Mouse (Mus musculus) hindbrain, embryonic 10.5 days (tissue): ENCODE measurements around the gene Nr5a1. TPM values are rescaled to one million over a fixed set of nuclear protein-coding genes. Genes with fewer than 3 reads are reported as not detected.
A peak's percentile ranks its signal among the peaks of the same experiment; 100 is the strongest.

Experiments
- DNase-seq: peaks from one replicate; pipeline ENCODE4 v3.0.0-alpha.2; 2017; ENCODE audit warnings: low spot score
- H3K27ac ChIP-seq: fragments of 300-500 bp; sonication (generic); 2 replicates; pipeline ENCODE4 v1.5.1; 2016; ENCODE audit warnings: mild to moderate bottlenecking, moderate library complexity
- H3K27me3 ChIP-seq: fragments of 300-500 bp; sonication (generic); 2 replicates; pipeline ENCODE4 v1.6.1; 2016; ENCODE audit warnings: mild to moderate bottlenecking; ENCODE audit not compliant: poor library complexity, insufficient read depth, severe bottlenecking
- H3K36me3 ChIP-seq: fragments of 300-500 bp; sonication (generic); 2 replicates; pipeline ENCODE4 v1.6.1; 2016; ENCODE audit warnings: mild to moderate bottlenecking, moderate library complexity
- H3K4me1 ChIP-seq: fragments of 300-500 bp; sonication (generic); replicated peaks from 2 replicates; pipeline ENCODE4 v1.6.1; 2016; ENCODE audit warnings: mild to moderate bottlenecking
- H3K4me3 ChIP-seq: fragments of 300-500 bp; sonication (generic); 2 replicates; pipeline ENCODE4 v1.5.1; 2016; ENCODE audit warnings: mild to moderate bottlenecking, moderate library complexity
- H3K9me3 ChIP-seq: fragments of 300-500 bp; sonication (generic); 2 replicates; pipeline ENCODE4 v1.6.1; 2016; ENCODE audit warnings: mild to moderate bottlenecking, moderate library complexity
- WGBS: fragments of 180-500 bp; shearing (Covaris S2); methylation state at CpG from one replicate; pipeline ENCODE4 v1.1.7; 2016; 5-methylcytosine and 5-hydroxymethylcytosine counted together
- polyA plus RNA-seq: library from polyadenylated mRNA; unstranded; fragments of >200 nt; fragmentation: Nextera tagmentation; extraction: Ambion mirVana; gene quantifications from 2 replicates; pipeline ENCODE4 v1.2.1, GENCODE M21; 2016

Gene Nr5a1
- polyA plus RNA-seq, result 0.07 and 0.15 TPM in 2 replicates

GRCm38 (mm10) chr2:38714324-38714723 is at the start of gene Nr5a1:
Gene Nr5a1, minus strand, starts transcription at chr2:38714542.
- no peak within 1 kb of the TSS for H3K27ac ChIP-seq
- H3K9me3 ChIP-seq, result no peaks in the 10 kb centered on the region
- peaks cover 51% of the 10 kb centered on the region for H3K4me1 ChIP-seq
- H3K4me3 ChIP-seq, result no peak within 1 kb of the TSS
- 91% methylated on average over 13 of the region's 13 CpGs for WGBS
- H3K36me3 ChIP-seq, result no peaks in the 10 kb centered on the region
- peaks cover 68% of the 10 kb centered on the region for H3K27me3 ChIP-seq
- DNase-seq, result no peak

DNA sequence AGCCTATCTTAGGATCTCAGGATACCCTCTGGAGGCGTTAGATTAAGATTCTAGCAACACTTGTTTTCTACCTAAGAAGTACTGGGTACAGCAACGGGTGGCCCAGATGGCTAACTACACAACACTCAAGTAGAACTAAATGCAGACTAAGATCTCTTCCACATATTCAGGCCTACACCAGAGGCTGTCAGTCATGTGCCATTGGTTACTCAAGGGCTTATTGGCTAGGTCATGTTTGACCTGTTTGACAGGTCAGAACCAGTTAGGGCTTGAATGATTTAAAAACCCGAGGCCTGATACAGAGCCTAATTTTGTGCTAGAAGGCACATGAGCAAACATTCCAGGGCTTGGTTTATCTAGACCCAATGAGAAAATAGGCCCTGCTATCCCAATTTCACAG is 25.5 kb upstream of the Nr5a1 start:
- Histone ChIP-seq H3K36me3 (peaks cover 63% of the 10 kb centered on the region), H3K27ac (no peak overlapping the region)
- 85% methylated on average over 3 of the region's 3 CpGs for WGBS

GRCm38 (mm10) chr2:38739410-38739809 is 25.1 kb upstream of the Nr5a1 start:
- no peak overlapping the region for H3K4me3 ChIP-seq
- no peaks in the 10 kb centered on the region for H3K9me3 ChIP-seq
- DNase-seq, result peak; percentile 76
- WGBS, result 35% methylated on average over 7 of the region's 7 CpGs
- peak overlapping the region; percentile 45; the same call in 1 of the 2 replicates for H3K27ac ChIP-seq
- no peaks in the 10 kb centered on the region for H3K27me3 ChIP-seq
- peaks cover 67% of the 10 kb centered on the region for H3K36me3 ChIP-seq
- peaks cover 6% of the 10 kb centered on the region; the same call in 1 of the 2 replicates for H3K4me1 ChIP-seq

More for the DNA sequence above, 25.5 kb upstream of the Nr5a1 start:
- H3K4me1 ChIP-seq, result peaks cover 9% of the 10 kb centered on the region; the same call in 1 of the 2 replicates
- DNase-seq, result no peak
- H3K4me3 ChIP-seq, result no peak overlapping the region
- H3K27me3 ChIP-seq, result no peaks in the 10 kb centered on the region
- no peaks in the 10 kb centered on the region for H3K9me3 ChIP-seq

DNA sequence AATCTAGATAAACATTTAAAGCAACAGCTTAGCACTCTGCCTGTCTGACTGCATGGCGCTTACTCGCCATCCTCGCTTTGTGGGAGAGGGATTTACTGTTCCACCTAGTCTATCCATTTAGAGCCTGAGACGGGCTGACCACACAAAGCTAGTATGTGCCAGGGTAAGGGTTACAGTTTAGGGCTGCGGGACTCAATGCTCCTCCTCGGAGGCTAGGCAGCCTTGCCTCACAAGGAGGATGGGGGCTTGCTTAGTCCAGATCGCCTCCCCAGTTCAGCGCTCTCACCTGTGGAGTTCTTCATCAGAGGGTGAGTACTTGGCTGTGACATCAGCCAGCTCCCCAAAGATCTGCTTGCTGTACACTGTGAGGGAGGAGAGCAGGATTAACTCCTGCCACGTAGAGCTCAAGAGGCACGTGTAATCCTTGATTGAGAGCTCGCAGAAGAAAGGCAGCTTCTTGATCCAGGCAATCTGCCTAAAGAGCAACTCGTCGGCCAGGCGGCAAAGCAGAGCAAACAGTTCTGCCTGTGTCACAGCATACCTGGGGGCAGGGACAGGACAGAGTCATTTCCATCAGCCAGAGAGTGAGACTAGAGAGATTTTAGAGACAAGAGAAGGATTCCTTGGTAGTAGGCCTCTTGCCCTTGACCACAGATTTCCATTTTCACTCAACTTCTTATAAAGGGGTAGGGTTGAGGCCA is 24.4 kb upstream of the Nr5a1 start:
- no peak for DNase-seq
- peaks cover 6% of the 10 kb centered on the region; the same call in 1 of the 2 replicates for H3K4me1 ChIP-seq
- no peak overlapping the region for H3K4me3 ChIP-seq
- H3K36me3 ChIP-seq, result peaks cover 70% of the 10 kb centered on the region
- H3K27ac ChIP-seq, result peak overlapping the region; percentile 45; the same call in 1 of the 2 replicates
- H3K9me3 ChIP-seq, result no peaks in the 10 kb centered on the region
- WGBS, result 91% methylated on average over 14 of the region's 14 CpGs
- no peaks in the 10 kb centered on the region for H3K27me3 ChIP-seq

- H3K27me3 ChIP-seq, result no peaks in the 10 kb centered on the region
- H3K4me3 ChIP-seq, result no peak overlapping the region
- peaks cover 6% of the 10 kb centered on the region; the same call in 1 of the 2 replicates for H3K4me1 ChIP-seq
- H3K36me3 ChIP-seq, result peaks cover 61% of the 10 kb centered on the region
- DNase-seq, result no peak
- H3K27ac ChIP-seq, result no peak overlapping the region
- no peaks in the 10 kb centered on the region for H3K9me3 ChIP-seq
Observed at GRCm38 (mm10) chr2:38735740-38736139, 21.4 kb upstream of the Nr5a1 start.

- Histone ChIP-seq H3K4me1 (peaks cover 6% of the 10 kb centered on the region; the same call in 1 of the 2 replicates), H3K36me3 (peaks cover 61% of the 10 kb centered on the region), H3K4me3 (no peak overlapping the region), H3K27ac (no peak overlapping the region), H3K27me3 (no peaks in the 10 kb centered on the region), H3K9me3 (no peaks in the 10 kb centered on the region)
- 92% methylated on average over 5 of the region's 5 CpGs for WGBS
- DNase-seq, result no peak
Observed at GRCm38 (mm10) chr2:38734721-38735120, 20.4 kb upstream of the Nr5a1 start.

DNA sequence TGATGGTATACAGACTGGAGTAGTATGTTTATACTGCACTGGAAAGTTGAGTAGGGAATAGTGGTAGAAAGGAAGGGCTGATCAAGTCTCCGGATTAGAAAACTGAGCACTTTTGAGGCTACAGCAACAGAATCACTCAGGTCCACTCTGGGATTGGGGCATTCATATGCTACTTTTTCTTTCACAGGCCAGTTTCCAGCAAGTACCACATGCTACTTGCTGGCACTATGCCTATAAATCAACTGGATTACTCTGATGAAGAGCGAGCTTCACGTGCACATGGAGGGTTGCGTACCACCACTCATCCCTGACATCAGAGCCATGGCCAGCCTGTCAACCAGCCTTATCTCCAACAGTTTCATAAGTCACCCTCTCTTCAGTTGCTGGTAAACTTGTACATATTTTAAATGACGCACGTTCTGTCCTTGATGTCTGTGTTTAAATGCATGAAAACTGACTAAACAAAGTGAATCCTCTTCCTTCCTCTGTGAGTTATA is 16.0 kb upstream of the Nr5a1 start:
- no peak for DNase-seq
- no peak overlapping the region for H3K4me3 ChIP-seq
- H3K4me1 ChIP-seq, result peaks cover 3% of the 10 kb centered on the region; the same call in 1 of the 2 replicates
- H3K27me3 ChIP-seq, result no peaks in the 10 kb centered on the region
- peaks cover 61% of the 10 kb centered on the region for H3K36me3 ChIP-seq
- H3K9me3 ChIP-seq, result no peaks in the 10 kb centered on the region
- 98% methylated on average over 6 of the region's 6 CpGs for WGBS
- no peak overlapping the region for H3K27ac ChIP-seq

DNA sequence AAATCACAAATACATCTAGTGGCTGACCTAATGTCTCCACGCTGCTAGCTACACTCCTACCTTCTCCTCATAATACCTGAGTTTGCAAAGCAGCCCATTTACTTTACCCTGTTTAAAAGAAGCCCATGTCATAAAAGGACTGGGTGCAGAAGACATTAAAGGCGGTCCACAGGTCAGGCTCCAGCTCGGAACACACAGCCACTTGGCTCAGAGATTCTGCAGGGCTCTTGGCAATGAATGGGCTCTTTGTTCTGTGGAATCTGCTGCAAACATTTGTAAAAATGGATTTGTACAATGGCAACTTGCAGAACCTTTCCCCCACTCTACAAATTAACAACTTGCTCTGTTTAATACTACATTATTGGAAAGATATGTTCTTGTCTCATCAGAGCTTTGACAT is 11.1 kb upstream of the Nr5a1 start:
- Histone ChIP-seq H3K4me3 (no peak overlapping the region), H3K27me3 (no peaks in the 10 kb centered on the region), H3K4me1 (peaks cover 34% of the 10 kb centered on the region), H3K27ac (no peak overlapping the region), H3K36me3 (peaks cover 39% of the 10 kb centered on the region), H3K9me3 (no peaks in the 10 kb centered on the region)
- DNase-seq, result no peak
- WGBS, result 58% methylated on average over 3 of the region's 3 CpGs

- 84% methylated on average over 4 of the region's 4 CpGs for WGBS
- Histone ChIP-seq H3K9me3 (no peaks in the 10 kb centered on the region), H3K36me3 (peaks cover 22% of the 10 kb centered on the region), H3K27ac (no peak overlapping the region), H3K4me3 (no peak overlapping the region), H3K4me1 (peaks cover 51% of the 10 kb centered on the region), H3K27me3 (no peaks in the 10 kb centered on the region)
- DNase-seq, result no peak
Observed at GRCm38 (mm10) chr2:38723378-38723777, 9.0 kb upstream of the Nr5a1 start.

- peak; percentile 2 for DNase-seq
- Histone ChIP-seq H3K9me3 (no peaks in the 10 kb centered on the region), H3K4me3 (no peak overlapping the region), H3K27ac (peak overlapping the region; percentile 1; the same call in 1 of the 2 replicates), H3K4me1 (peaks cover 56% of the 10 kb centered on the region), H3K36me3 (peaks cover 13% of the 10 kb centered on the region), H3K27me3 (no peaks in the 10 kb centered on the region)
- 47% methylated on average over 4 of the region's 4 CpGs for WGBS
Observed at GRCm38 (mm10) chr2:38722076-38722475, 7.7 kb upstream of the Nr5a1 start.

DNA sequence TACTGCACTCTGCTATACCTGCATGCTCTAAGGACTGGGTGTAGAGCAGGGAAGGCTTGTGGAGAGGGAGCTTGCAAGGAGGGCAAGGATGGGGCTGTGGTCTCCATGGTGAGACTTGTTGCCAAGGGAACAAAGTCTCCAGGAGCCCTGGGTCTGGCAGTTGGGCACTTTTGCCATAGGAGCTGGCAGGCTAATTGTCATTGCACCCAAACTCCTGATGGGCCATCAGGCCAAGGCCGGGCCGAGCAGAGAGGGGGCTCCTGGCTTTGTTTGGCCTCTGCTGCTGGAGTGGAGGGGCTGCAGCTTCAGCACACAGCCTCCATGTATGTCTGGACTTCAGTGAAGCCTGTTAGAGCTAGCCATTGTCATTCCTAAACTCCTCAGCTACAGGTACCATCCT is 6.3 kb upstream of the Nr5a1 start:
- H3K4me3 ChIP-seq, result no peak overlapping the region
- DNase-seq, result no peak
- H3K27me3 ChIP-seq, result peaks cover 6% of the 10 kb centered on the region; the same call in 1 of the 2 replicates
- 82% methylated on average over 2 of the region's 2 CpGs for WGBS
- H3K36me3 ChIP-seq, result peaks cover 4% of the 10 kb centered on the region; the same call in 1 of the 2 replicates
- peaks cover 55% of the 10 kb centered on the region for H3K4me1 ChIP-seq
- H3K27ac ChIP-seq, result 0 out of 2 replicates have a peak overlapping the region, but pooled peaks have one; percentile 40
- no peaks in the 10 kb centered on the region for H3K9me3 ChIP-seq

DNA sequence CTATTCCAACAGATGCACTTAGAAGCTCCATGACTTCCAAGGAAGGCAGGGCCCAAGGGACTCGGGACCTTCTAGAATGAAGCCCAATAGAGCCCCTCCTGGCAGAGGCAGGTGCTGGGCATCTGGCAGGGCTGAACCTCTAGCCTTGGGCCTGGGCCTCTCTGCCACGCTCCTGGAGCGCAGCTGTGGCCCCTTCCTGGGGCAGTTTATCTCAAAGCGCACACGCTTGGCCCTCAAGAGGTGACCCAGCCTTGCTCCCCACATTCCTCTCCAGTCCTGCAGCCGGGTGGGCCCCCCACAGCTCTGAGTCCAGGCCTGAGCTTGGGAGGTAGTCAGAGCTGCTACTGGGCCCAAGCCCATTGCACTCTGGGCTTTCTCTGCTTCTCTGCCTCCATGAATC is 5.0 kb upstream of the Nr5a1 start:
- Histone ChIP-seq H3K9me3 (no peaks in the 10 kb centered on the region), H3K36me3 (peaks cover 4% of the 10 kb centered on the region; the same call in 1 of the 2 replicates), H3K27me3 (peaks cover 17% of the 10 kb centered on the region), H3K4me3 (no peak overlapping the region), H3K4me1 (peaks cover 46% of the 10 kb centered on the region), H3K27ac (peak overlapping the region; percentile 50)
- DNase-seq, result no peak
- 79% methylated on average over 6 of the region's 6 CpGs for WGBS

DNA sequence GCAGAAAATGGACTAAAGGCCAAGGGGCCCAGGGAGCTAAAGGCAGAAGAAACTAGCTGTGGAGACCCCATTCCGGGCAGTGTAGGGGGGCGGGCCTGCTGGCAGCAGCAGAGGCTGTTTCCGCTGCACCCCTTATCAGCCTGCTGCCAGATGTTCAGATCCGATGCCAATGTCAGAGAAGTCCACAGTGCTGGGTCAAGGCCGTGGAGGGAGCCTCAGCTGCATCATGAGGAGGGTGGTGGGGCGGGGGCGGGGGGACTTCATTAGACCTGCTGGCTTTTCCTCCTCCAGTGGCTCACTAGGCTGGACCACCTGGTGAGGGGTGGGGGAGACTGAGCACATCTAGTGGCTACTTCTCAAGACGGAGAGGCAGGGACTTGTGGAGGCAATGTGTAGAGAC is 4.3 kb upstream of the Nr5a1 start:
- Histone ChIP-seq H3K9me3 (no peaks in the 10 kb centered on the region), H3K4me1 (peaks cover 46% of the 10 kb centered on the region), H3K27me3 (peaks cover 24% of the 10 kb centered on the region), H3K36me3 (no peaks in the 10 kb centered on the region), H3K4me3 (no peak overlapping the region), H3K27ac (peak overlapping the region; percentile 50)
- DNase-seq, result no peak
- 66% methylated on average over 8 of the region's 8 CpGs for WGBS
